Mouse (Mus musculus): ENCODE measurements around the gene Mc1r. TPM values are rescaled to one million over a fixed set of nuclear protein-coding genes. Genes with fewer than 3 reads are reported as not detected.

Mc1r gene
- total RNA-seq (2014; fragmentation: Nextera tagmentation) = not detected in 2 replicates
- total RNA-seq (2017) = 0.12 and 0.27 TPM in 2 replicates
- polyA plus RNA-seq (2012) = 0.01 and 0.02 TPM in 2 replicates

DNA sequence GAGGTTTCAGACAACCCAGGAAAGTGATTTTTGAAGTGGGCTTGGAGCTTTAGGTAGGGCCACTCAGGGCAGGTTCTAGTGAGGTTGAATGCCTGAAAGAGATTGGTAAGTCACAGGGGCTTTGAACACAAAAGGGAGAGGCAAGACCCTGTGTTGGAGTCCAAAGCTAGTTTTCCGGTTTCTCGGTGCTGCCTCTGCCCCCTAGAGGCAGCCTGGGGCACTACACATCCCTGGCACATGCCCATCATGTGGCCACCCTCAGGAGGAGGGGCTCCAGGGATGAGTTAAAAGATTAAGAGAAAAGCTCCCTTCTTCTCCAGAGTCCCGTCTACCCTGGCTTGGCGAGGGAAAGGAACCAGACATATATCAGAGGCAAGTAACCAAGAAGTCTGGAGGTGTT is at the start of gene Mc1r:
TSS of gene Mc1r (plus strand) at position 322 of the 400 bp plus-strand sequence.
- DNase-seq (ENCODE audit: low spot score) (peak; percentile 33), ATAC-seq (ENCODE audit: extremely low read depth, insufficient number of reproducible peaks, low FRiP score, poor library complexity, severe bottlenecking) (no peak)
- Histone ChIP-seq H3K9me3 (replicated peaks) (no peaks in the 10 kb centered on the region), H3K4me3 (ENCODE audit: low read depth, low read length) (peak within 1 kb of the TSS; percentile 18; the same call in 1 of the 2 replicates), H3K27me3 (ENCODE audit: insufficient read depth, low read length) (peaks cover 42% of the 10 kb centered on the region), H3K36me3 (replicated peaks) (peaks cover 25% of the 10 kb centered on the region), H3K4me1 (ENCODE audit: insufficient read depth, low read depth, low read length) (peaks cover 63% of the 10 kb centered on the region)
- TF ChIP-seq GATA1 (IDR thresholded peaks at IDR 0.05; ENCODE audit: borderline replicate concordance, low read length) (no peak), CTCF (IDR thresholded peaks at IDR 0.05; ENCODE audit: low read depth, low read length) (peak; percentile 99)

GRCm38 (mm10) chr8:123361082-123361739 is 45.7 kb upstream of the Mc1r start:
- no peaks in the 10 kb centered on the region for H3K36me3 ChIP-seq (replicated peaks)
- H3K9me3 ChIP-seq (replicated peaks) = no peaks in the 10 kb centered on the region
- no peak overlapping the region for H3K4me3 ChIP-seq (ENCODE audit: low read depth, low read length)
- DNase-seq (ENCODE audit: low spot score) = peak; percentile 60
- peaks cover 53% of the 10 kb centered on the region for H3K27me3 ChIP-seq (ENCODE audit: insufficient read depth, low read length)
- TF ChIP-seq POLR2AphosphoS5 (IDR thresholded peaks at IDR 0.05; ENCODE audit: insufficient replicate concordance, low read depth, low read length) (no peak), CTCF (IDR thresholded peaks at IDR 0.05; ENCODE audit: low read depth, low read length) (peak; percentile 41; the same call in 1 of the 2 replicates), GATA2 (IDR thresholded peaks at IDR 0.05; ENCODE audit: borderline replicate concordance, low read depth, low read length) (no peak)
- ATAC-seq (ENCODE audit: extremely low read depth, insufficient number of reproducible peaks, low FRiP score, poor library complexity, severe bottlenecking) = no peak
- no peaks in the 10 kb centered on the region for H3K4me1 ChIP-seq (ENCODE audit: insufficient read depth, low read depth, low read length)

DNA sequence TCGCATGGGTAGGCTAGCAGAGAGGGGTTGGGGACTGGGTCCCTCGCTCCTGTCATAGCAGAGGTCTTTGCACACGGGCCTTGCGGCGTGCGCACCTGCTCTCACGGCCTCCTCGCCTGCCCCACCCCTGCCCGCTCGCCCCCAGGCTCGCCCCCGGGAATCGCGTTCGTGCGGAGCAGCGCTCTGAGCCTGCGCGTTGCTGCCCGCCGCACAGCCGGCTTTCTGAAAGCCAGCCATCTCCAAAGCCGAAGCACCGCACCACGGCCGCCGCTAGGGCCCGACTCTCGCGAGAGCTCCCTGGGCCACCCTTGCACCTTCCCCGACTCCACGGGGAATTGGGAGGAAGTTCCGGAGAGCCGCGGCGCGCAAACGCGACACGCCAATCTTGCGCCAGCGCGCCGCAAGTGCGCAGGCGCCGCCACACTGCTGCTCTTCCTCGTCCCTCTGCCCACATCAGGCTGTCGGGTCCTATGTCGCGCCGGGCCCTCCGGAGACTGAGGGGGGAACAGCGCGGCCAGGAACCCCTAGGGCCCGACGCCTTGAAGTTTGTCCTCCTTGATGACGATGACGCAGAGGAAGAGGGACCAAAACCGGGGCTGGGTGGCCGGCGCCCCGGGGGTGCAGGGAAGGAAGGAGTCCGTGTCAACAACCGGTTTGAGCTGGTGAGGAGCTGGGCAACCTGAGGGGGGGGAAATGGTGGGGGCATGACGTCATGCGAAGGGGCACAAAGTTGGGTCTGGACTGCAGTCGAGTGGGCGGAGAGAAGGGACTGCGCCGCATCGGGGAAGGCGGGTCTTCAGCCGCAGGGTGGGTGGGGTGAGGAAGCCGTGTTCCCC is 33.3 kb upstream of the Mc1r start, which contains the start of gene Tcf25:
TSS of gene Tcf25 (plus strand) at position 351 of the 836 bp plus-strand sequence.
- Histone ChIP-seq H3K4me1 (ENCODE audit: insufficient read depth, low read depth, low read length) (peaks cover 42% of the 10 kb centered on the region), H3K4me3 (ENCODE audit: low read depth, low read length) (peak within 1 kb of the TSS; percentile 90), H3K27me3 (ENCODE audit: insufficient read depth, low read length) (peaks cover 26% of the 10 kb centered on the region), H3K36me3 (replicated peaks) (peaks cover 34% of the 10 kb centered on the region), H3K9me3 (replicated peaks) (no peaks in the 10 kb centered on the region)
- TF ChIP-seq POLR2AphosphoS5 (IDR thresholded peaks at IDR 0.05; ENCODE audit: insufficient replicate concordance, low read depth, low read length) = peak; percentile 37; the same call in 1 of the 2 replicates
- no peak for TF ChIP-seq TAL1 (conservative IDR thresholded peaks at IDR 0.05; ENCODE audit: low read depth, low read length)
- no peak for TF ChIP-seq CTCF (IDR thresholded peaks at IDR 0.05; ENCODE audit: low read depth, low read length)
- peak; percentile 99 for DNase-seq (ENCODE audit: low spot score)
- peak; percentile 74 for ATAC-seq (ENCODE audit: extremely low read depth, insufficient number of reproducible peaks, low FRiP score, poor library complexity, severe bottlenecking)

- TF ChIP-seq GATA1 (IDR thresholded peaks at IDR 0.05; ENCODE audit: borderline replicate concordance, low read length) = no peak
- no peak for TF ChIP-seq GATA2 (IDR thresholded peaks at IDR 0.05; ENCODE audit: borderline replicate concordance, low read depth, low read length)
- no peak for TF ChIP-seq POLR2AphosphoS5 (IDR thresholded peaks at IDR 0.05; ENCODE audit: insufficient replicate concordance, low read depth, low read length)
- TF ChIP-seq TAL1 (conservative IDR thresholded peaks at IDR 0.05; ENCODE audit: low read depth, low read length) = no peak
- no peak for TF ChIP-seq CTCF (IDR thresholded peaks at IDR 0.05; ENCODE audit: low read depth, low read length)
- H3K4me1 ChIP-seq (ENCODE audit: insufficient read depth, low read depth, low read length) = peaks cover 42% of the 10 kb centered on the region
- peak; percentile 93 for DNase-seq (ENCODE audit: low spot score)
- H3K27me3 ChIP-seq (ENCODE audit: insufficient read depth, low read length) = peaks cover 21% of the 10 kb centered on the region
- peaks cover 37% of the 10 kb centered on the region for H3K36me3 ChIP-seq (replicated peaks)
- H3K9me3 ChIP-seq (replicated peaks) = no peaks in the 10 kb centered on the region
- peak overlapping the region; percentile 90 for H3K4me3 ChIP-seq (ENCODE audit: low read depth, low read length)
- peak; percentile 86 for ATAC-seq (ENCODE audit: extremely low read depth, insufficient number of reproducible peaks, low FRiP score, poor library complexity, severe bottlenecking)
Observed at GRCm38 (mm10) chr8:123374239-123374578, 32.7 kb upstream of the Mc1r start.

DNA sequence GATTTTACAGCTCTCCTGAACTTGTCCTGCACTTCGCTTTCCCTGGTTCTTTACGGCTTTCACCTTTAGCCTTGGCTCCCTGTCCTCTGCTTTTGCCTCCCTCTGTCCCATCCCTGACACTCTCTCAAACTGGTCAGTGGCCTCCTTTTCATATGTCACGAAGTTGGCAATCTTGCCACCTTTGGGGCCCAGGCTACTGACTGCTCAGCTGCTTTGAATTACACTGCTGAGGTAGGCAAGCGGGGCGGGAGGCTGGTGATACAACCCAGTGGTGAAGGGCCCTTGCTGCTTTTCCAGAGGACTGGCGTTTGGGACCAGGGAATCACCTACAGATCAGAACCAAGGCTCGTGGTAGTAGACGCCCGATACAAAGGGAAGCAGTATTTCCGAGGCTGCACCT is 31.2 kb upstream of the Mc1r start:
- Histone ChIP-seq H3K4me1 (ENCODE audit: insufficient read depth, low read depth, low read length) (peaks cover 42% of the 10 kb centered on the region), H3K27me3 (ENCODE audit: insufficient read depth, low read length) (peaks cover 7% of the 10 kb centered on the region), H3K4me3 (ENCODE audit: low read depth, low read length) (no peak overlapping the region; the same call in 1 of the 2 replicates), H3K36me3 (replicated peaks) (peaks cover 52% of the 10 kb centered on the region), H3K9me3 (replicated peaks) (no peaks in the 10 kb centered on the region)
- TF ChIP-seq GATA2 (IDR thresholded peaks at IDR 0.05; ENCODE audit: borderline replicate concordance, low read depth, low read length) (no peak), GATA1 (IDR thresholded peaks at IDR 0.05; ENCODE audit: borderline replicate concordance, low read length) (no peak), POLR2AphosphoS5 (IDR thresholded peaks at IDR 0.05; ENCODE audit: insufficient replicate concordance, low read depth, low read length) (no peak), CTCF (IDR thresholded peaks at IDR 0.05; ENCODE audit: low read depth, low read length) (no peak), TAL1 (conservative IDR thresholded peaks at IDR 0.05; ENCODE audit: low read depth, low read length) (no peak)
- DNase-seq (ENCODE audit: low spot score) (no peak), ATAC-seq (ENCODE audit: extremely low read depth, insufficient number of reproducible peaks, low FRiP score, poor library complexity, severe bottlenecking) (no peak)

DNA sequence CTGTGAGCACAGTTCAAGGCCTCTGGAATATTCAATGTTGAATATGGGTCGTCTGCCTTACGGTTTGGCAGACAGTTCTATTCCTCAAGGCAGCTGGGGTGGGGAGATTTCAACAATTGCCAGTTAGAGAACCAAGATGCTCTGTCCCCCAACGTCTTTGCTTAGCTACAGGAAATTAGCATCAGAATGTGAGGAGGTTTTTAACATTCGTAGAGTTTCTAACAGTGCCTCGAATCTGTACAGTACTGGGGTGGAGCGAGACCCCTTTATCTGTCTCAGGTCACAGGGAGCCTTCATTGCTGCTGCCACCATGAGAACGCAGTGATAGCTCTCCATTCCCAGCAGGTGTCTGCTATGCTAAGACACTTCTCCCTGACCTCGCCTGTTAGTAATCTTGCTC is 30.8 kb upstream of the Mc1r start:
- TF ChIP-seq POLR2AphosphoS5 (IDR thresholded peaks at IDR 0.05; ENCODE audit: insufficient replicate concordance, low read depth, low read length) = no peak
- no peak for TF ChIP-seq TAL1 (conservative IDR thresholded peaks at IDR 0.05; ENCODE audit: low read depth, low read length)
- TF ChIP-seq GATA1 (IDR thresholded peaks at IDR 0.05; ENCODE audit: borderline replicate concordance, low read length) = no peak
- no peak for TF ChIP-seq CTCF (IDR thresholded peaks at IDR 0.05; ENCODE audit: low read depth, low read length)
- TF ChIP-seq GATA2 (IDR thresholded peaks at IDR 0.05; ENCODE audit: borderline replicate concordance, low read depth, low read length) = no peak
- ATAC-seq (ENCODE audit: extremely low read depth, insufficient number of reproducible peaks, low FRiP score, poor library complexity, severe bottlenecking) = no peak
- H3K36me3 ChIP-seq (replicated peaks) = peaks cover 56% of the 10 kb centered on the region

More for the DNA sequence above, 30.8 kb upstream of the Mc1r start:
- Histone ChIP-seq H3K27me3 (ENCODE audit: insufficient read depth, low read length) (peaks cover 3% of the 10 kb centered on the region), H3K4me3 (ENCODE audit: low read depth, low read length) (no peak overlapping the region), H3K9me3 (replicated peaks) (no peaks in the 10 kb centered on the region), H3K4me1 (ENCODE audit: insufficient read depth, low read depth, low read length) (peaks cover 42% of the 10 kb centered on the region)
- DNase-seq (ENCODE audit: low spot score) = no peak
